Mouse (Mus musculus) megakaryocyte-erythroid progenitor cell, adult 5-6 weeks (primary cell): ENCODE measurements around the gene Nhsl1. TPM values are rescaled to one million over a fixed set of nuclear protein-coding genes. Genes with fewer than 3 reads are reported as not detected.
"Not testable (repeated sequence)": the region's sequence is repeated elsewhere in the genome, so short reads cannot be mapped to it uniquely, and the experiment has no call there.

Experiments
- ATAC-seq: replicated peaks from 2 replicates; pipeline ENCODE4 v1.8.0; 2016; ENCODE audit warnings: mild to moderate bottlenecking, inconsistent platforms; ENCODE audit not compliant: severe bottlenecking, poor library complexity, low FRiP score, low TSS enrichment
- total RNA-seq, 2 experiments: library from RNA; stranded (forward) in 1 of 2; stranded (reverse) in 1 of 2; fragments of 200-1000, 215-1000 nt in 1 of 2; fragments of >200 nt in 1 of 2; fragmentation: Nextera tagmentation in 1 of 2; gene quantifications; 2 replicates each; pipeline ENCODE4 v1.2.3; 2014 to 2017

The Nhsl1 gene
- total RNA-seq, 2 experiments from 2014 or later, result 1.2 TPM; not detected in 1

GRCm38 (mm10) chr10:18429533-18429932 lies 110.7 kb downstream of the Nhsl1 start:
- ATAC-seq, result no peak; the same call in 1 of the 2 replicates

DNA sequence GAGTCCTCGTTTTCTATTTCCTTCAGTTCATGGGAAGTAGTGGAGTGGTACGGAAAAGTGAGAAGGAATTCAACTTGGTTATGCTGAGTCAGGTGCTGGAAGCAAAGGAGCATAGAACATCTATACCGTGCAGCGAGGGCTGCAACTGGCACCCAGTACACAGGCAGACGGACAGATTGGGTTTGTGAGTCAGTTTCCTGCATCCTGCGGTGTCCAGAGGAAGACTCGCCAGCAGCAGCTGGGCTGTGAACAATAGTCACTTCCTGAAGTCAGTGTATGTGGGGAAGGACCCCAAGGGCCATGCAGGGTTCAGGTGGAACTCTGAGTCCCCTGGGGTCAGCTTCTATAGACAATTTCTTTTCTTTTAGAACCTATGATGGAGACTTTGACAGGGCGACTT lies 111.4 kb downstream of the Nhsl1 start:
- 0 out of 2 replicates have a peak, but pooled peaks have one; percentile 29 for ATAC-seq

- ATAC-seq, result peak; percentile 56
These were observed 112.2 kb downstream of the Nhsl1 start for GRCm38 (mm10) chr10:18430973-18431372.

DNA sequence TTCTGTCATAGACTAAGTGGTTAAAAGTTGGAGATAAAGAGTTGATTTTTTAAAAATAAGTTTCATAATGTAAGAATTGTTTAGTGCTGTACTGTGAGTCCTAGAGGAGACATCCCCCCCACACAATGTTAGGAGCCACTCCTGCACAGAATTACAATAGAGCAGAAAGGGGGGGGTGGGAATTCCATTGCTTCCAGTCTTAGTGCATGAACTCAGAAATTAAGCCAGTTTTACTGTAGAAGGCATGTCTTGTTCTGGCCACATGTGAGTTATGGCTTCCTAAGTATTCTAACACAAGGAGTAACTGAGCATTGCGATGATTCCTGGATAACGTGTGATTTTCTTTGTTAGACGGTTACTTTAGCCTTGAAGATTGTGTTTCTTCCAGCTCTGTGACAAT lies 112.8 kb downstream of the Nhsl1 start:
- no peak for ATAC-seq

GRCm38 (mm10) chr10:18435454-18435853 lies 116.7 kb downstream of the Nhsl1 start:
- ATAC-seq, result no peak

DNA sequence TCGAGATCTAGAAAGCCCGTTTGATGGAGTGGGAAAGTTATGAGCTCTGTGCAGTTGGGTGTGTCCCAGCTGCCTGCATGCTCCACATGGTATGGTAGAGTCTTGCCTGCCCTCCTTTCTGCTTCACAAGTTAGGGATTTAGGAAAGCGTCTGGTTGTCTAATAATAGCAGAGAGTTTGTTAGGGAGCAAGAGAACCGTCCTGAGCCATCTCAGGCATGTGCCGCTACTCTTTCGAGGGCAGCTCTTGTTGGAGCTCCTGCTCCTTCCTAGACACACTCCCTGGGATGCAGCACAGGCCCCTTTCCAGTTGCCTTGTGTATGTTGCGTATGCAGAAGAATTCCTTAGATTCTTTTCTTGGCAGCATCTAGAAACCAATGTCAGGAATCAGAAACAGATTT lies 117.2 kb downstream of the Nhsl1 start:
- no peak for ATAC-seq

GRCm38 (mm10) chr10:18437584-18437983 lies 118.8 kb downstream of the Nhsl1 start:
- no peak for ATAC-seq

DNA sequence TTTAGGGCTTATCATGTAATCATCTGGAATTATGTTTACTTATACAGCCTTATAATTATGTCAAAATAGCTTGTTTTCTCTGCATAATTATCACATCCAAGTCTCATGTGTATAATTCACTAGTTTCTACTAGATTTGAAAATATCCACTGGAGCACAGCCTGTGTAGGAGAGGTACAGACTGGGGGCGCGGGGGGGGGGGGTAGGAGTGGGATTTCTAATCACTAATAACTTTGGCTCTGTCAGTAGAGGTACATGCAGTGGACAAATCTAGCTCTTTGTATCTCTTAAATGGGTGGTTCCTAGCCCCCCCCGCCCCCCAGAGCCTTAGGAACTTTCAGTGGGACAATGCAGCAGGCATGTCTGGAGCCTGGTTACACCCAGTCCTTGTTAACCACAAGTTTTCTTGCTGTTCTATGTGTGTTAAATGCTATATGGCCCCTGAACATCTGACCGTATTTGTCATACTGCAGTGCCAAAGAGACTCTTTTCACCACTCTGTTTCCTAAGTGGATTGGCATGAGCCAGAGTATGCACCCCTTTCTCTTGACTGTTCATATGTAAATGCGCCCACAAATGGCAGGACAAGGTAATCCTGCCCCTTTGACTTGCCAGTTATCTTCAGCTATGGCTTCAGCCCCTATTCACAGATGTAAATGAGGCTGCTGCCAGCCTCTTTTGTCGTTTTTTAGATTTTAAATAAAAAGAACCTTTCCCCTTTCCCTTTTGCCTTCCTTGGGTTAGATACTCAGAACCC lies 127.0 kb downstream of the Nhsl1 start:
- no peak for ATAC-seq

- ATAC-seq, result no peak
These were observed 127.6 kb downstream of the Nhsl1 start for GRCm38 (mm10) chr10:18446359-18446820.

- no peak for ATAC-seq
These were observed 128.5 kb downstream of the Nhsl1 start for GRCm38 (mm10) chr10:18447299-18447698.

DNA sequence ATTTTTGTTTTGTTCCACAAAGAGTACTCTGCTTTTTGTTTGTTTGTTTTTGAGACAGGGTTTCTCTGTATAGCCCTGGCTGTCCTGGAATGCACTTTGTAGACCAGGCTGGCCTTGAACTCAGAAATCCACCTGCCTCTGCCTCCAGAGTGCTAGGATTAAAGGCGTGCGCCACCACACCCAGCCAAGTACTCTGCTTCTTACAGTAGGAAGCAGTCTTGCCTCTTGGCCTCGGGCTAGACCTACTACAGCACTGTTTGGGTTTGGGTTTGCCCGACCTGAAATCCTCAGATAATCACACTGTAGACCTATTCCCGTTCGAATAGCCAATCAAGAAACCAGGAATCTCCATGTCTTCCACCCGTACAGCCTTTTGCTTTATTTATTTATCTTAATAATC lies 130.1 kb downstream of the Nhsl1 start:
- ATAC-seq, result not testable (repeated sequence)

DNA sequence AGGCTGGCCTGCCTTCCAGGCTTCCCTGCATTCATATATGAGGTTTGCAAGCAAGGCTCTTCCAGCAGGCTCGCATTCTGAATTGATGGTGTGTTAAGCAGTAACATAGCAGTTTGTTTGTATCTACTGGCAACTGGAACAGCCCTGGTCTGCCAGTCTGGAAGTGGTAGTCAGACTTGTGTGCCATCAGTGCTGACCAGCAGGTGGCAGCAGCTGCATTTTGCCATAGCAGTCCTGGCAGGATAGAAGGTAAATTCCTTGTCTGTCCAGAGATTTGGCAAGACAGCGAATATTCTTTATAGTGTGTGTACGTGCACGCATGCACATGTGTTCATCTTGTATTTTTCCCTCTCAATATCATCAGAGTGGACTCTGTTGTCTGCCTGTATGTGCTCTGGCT lies 134.6 kb downstream of the Nhsl1 start:
- peak; percentile 88 for ATAC-seq

DNA sequence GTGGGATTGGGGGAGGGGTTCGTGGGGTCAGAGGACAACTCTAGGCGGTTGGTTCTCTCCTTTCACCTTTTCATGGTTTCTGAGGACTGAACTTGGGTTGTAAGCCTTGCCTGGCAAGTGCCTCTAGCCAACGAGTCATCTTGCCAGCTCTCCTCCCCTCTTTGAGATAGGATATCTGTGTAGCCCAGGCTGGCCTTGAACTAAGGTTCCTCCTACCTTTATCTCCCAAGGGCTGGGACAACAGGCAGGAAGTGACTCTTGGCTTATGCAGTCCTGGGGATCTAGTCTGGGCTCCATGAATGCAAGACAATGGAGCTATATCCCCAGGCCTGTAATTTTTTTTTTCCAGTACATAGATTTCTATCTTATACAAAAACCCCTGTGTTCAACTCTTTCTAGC lies 135.4 kb downstream of the Nhsl1 start:
- ATAC-seq, result peak; percentile 84

DNA sequence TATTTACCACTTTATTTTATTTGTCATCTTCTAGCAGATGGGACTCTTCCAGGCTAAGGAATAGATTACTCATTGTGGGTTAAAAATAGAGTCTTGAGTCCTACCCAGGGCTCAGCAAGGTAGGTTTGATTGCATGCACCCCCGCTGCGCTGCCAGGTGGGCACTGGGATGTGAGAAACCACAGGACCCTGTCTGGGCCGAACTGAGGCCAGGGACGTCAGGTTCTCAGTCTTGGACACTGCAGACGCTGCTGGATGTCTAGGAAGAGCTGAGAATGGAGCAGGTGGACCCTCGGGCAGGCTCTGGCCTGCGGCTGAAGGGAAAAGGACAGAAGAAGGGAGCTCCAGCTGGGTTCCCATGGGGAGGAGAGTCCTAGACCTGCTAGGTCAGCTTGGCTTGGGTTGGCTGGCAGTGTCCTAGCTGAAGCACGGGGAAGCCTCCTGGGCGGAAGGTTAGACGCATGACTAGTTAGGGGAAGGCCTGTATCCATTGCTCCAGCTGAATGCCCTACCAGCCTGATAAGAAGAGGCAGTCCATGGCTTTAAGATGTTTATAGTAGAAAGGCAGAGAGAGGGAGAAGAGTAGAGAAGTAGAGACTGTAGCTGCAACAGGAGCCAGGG lies 136.6 kb downstream of the Nhsl1 start:
- ATAC-seq, result no peak

DNA sequence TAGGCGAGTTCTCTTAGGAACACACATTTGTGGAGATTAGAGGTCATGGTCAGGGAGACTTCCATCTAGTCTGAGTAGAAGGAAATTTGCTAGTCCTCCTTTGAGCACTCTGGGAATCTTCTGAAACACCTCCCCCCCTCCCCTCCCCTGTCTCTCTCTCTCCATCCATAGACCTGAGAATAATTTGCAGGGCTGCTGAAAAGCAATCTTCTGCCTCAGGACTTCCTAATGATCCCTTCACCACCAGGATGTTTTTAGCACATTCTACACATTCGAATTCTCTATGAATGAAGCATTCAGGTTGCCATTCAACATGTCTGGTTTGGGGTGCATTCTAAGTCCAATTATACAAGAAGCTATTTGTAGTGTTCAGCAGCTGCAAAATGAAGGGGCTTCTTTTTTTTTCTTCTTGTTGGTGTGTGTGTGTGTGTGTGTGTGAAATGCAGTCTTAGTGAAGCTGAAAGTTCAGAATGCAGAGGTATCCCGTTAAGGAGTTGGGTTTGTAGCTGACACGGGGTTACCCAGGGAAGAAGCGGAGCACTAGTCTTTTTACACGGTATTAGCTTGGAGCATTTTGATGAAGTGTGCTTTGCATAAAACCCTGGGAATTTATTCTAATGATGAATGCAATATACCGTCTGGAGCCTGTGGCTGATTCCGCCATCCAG lies 139.2 kb downstream of the Nhsl1 start:
- ATAC-seq, result no peak

GRCm38 (mm10) chr10:18461336-18461735 lies 142.6 kb downstream of the Nhsl1 start:
- ATAC-seq, result no peak

GRCm38 (mm10) chr10:18463071-18463841 lies 144.5 kb downstream of the Nhsl1 start:
- no peak for ATAC-seq

GRCm38 (mm10) chr10:18468396-18468795 lies 149.6 kb downstream of the Nhsl1 start:
- ATAC-seq, result no peak

GRCm38 (mm10) chr10:18469279-18470135 lies 150.7 kb downstream of the Nhsl1 start:
- ATAC-seq, result no peak
